21 mouse cellular contexts compared by ENCODE assay signal in genomic region chr3:80775971-80776370, GRCm38 (mm10). TPM values are rescaled to one million over a fixed set of nuclear protein-coding genes. Genes with fewer than 3 reads are reported as not detected.
DNase-seq lines count a peak whose midpoint lies in the region; ATAC-seq and TF ChIP-seq lines count a peak whose summit lies in the region.
"Had no signal": no experiment of that assay in that cellular context is flagged by ENCODE, and none has a peak within 500 bp of the region (broad histone marks: within the 10 kb centered on the region; RNA-seq: fewer than 3 reads in every experiment).

No protein-coding gene starts in this region.

- intact Hi-C loops in heart, postnatal 36 days (cut with DNase I), result no loop called here

- peak; percentile 10 for DNase-seq in heart, postnatal 4 days
- DNase-seq in heart, postnatal 36 days, result no peak
- peak; percentile 26 for DNase-seq in urinary bladder, postnatal 14 days (ENCODE audit: low spot score)
- no peak for DNase-seq in urinary bladder, postnatal 4 days (ENCODE audit: low spot score in 2 of 2)
- DNase-seq in Patski (ENCODE audit: low read depth, low spot score), result peak; percentile 6
- DNase-seq in embryo, embryonic 10 days (ENCODE audit: low spot score), result no peak
- no peak for DNase-seq in cerebellum, adult 9-10 months
- DNase-seq: adrenal gland, adult 8-10 months; adrenal gland, postnatal 36 days; cerebellum, adult 11 months; cerebellum, adult 8-10 months; cerebellum, postnatal 25 days; gastrocnemius, postnatal 10 days; kidney, adult 18-20 months had no signal

- no peak for TF ChIP-seq CTCF in Patski (IDR thresholded peaks at IDR 0.05)

- H3K27me3 ChIP-seq in Patski, result peaks cover 49% of the 10 kb centered on the region
- H3K27me3 ChIP-seq: embryonic facial prominence, embryonic 15.5 days; heart, embryonic 13.5 days; intestine, embryonic 15.5 days had no signal

- CTCF ChIA-PET in Patski (lab: Charles Lee), result interaction anchor here (1.4 kb wide), 1 partner anchor 10 kb away, joined by 3 read pairs; no protein-coding TSS in a partner anchor

- in situ Hi-C loops in Patski (cut with MboI; ENCODE audit: low pct_unique_long_range_greater_than_20kb), result no loop called here

- ATAC-seq in Patski, result no peak
- ATAC-seq: forebrain, embryonic 16.5 days; intestine, embryonic 15.5 days had no signal

- POLR2A ChIA-PET in Patski (lab: Charles Lee), result no interaction called here

RNA-seq across cellular contexts. Expression of gene Gria2, which starts 26.7 kb away (rescaled TPM):
- under 1 TPM; 0.09 to 0.17 TPM for total RNA-seq in heart, postnatal 4 days (2021)
- under 1 TPM in 1 of 2 experiments, not detected in 1; 0.06 TPM for total RNA-seq in heart, postnatal 36 days (2021)
- not detected for polyA plus RNA-seq in Patski (2021)
- total RNA-seq: MEL had no signal
- polyA plus RNA-seq: C2C12; erythroblast, embryonic 14.5 days had no signal

Comparison
In these comparisons a context has a peak if more than half of its experiments do, and no peak if none do; other contexts are left out.
1. DNase-seq: peak in heart, postnatal 4 days (single experiment), urinary bladder, postnatal 14 days (single experiment) and Patski (single experiment); none in heart, postnatal 36 days (0 of 2), urinary bladder, postnatal 4 days (0 of 2), embryo, embryonic 10 days (single experiment) and cerebellum, adult 9-10 months (single experiment).